Mouse (Mus musculus): ENCODE measurements around the gene BC049715. TPM values are rescaled to one million over a fixed set of nuclear protein-coding genes. Genes with fewer than 3 reads are reported as not detected.

BC049715 gene
- polyA plus RNA-seq, 1 experiment: 1.0 TPM

GRCm38 (mm10) chr6:136808631-136809046 lies 18.8 kb upstream of the BC049715 start:
- peak overlapping the region; percentile 47 for H3K27ac ChIP-seq (ENCODE audit: insufficient read depth, low read length)
- TF ChIP-seq CTCF (IDR thresholded peaks at IDR 0.05; ENCODE audit: extremely low read depth, insufficient read depth, low read length) (no peak), POLR2A (IDR thresholded peaks at IDR 0.05; ENCODE audit: extremely low read depth, insufficient read depth, low read length) (no peak)
- no peaks in the 10 kb centered on the region for H3K4me1 ChIP-seq (ENCODE audit: control insufficient read depth, insufficient read depth, low read length)
- peak overlapping the region; percentile 84 for H3K4me3 ChIP-seq (ENCODE audit: insufficient read depth, low read length)

DNA sequence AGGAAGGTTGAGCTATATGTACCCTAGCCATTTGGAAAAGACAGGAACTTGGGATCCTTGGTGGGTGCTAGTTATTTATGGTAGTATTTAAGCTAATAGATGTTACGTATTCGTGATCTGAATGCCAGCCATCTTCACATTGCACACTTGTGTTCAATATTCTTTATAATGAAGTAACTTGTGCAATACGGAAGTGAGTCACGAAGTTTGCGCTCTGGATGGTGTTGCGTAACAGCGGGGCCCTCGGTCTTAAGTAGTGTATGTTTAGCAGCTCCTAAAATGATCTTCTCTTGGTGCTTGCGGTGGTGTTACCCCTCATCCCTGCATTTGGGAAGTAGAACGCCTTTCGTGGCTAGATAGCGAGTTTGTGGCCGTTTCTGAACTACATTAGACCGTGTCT lies 18.3 kb upstream of the BC049715 start:
- 0 out of 2 replicates have a peak overlapping the region, but pooled peaks have one; percentile 3 for H3K27ac ChIP-seq (ENCODE audit: insufficient read depth, low read length)
- no peaks in the 10 kb centered on the region for H3K4me1 ChIP-seq (ENCODE audit: control insufficient read depth, insufficient read depth, low read length)
- peak overlapping the region; percentile 84 for H3K4me3 ChIP-seq (ENCODE audit: insufficient read depth, low read length)
- TF ChIP-seq POLR2A (IDR thresholded peaks at IDR 0.05; ENCODE audit: extremely low read depth, insufficient read depth, low read length) (no peak), CTCF (IDR thresholded peaks at IDR 0.05; ENCODE audit: extremely low read depth, insufficient read depth, low read length) (no peak)

GRCm38 (mm10) chr6:136809673-136810072 lies 17.8 kb upstream of the BC049715 start:
- no peaks in the 10 kb centered on the region for H3K4me1 ChIP-seq (ENCODE audit: control insufficient read depth, insufficient read depth, low read length)
- no peak overlapping the region for H3K27ac ChIP-seq (ENCODE audit: insufficient read depth, low read length)
- no peak for TF ChIP-seq POLR2A (IDR thresholded peaks at IDR 0.05; ENCODE audit: extremely low read depth, insufficient read depth, low read length)
- no peak for TF ChIP-seq CTCF (IDR thresholded peaks at IDR 0.05; ENCODE audit: extremely low read depth, insufficient read depth, low read length)
- peak overlapping the region; percentile 84; the same call in 1 of the 2 replicates for H3K4me3 ChIP-seq (ENCODE audit: insufficient read depth, low read length)

- Histone ChIP-seq H3K4me3 (ENCODE audit: insufficient read depth, low read length) (no peak overlapping the region), H3K4me1 (ENCODE audit: control insufficient read depth, insufficient read depth, low read length) (peaks cover under 1% of the 10 kb centered on the region; the same call in 1 of the 2 replicates), H3K27ac (ENCODE audit: insufficient read depth, low read length) (no peak overlapping the region)
- TF ChIP-seq POLR2A (IDR thresholded peaks at IDR 0.05; ENCODE audit: extremely low read depth, insufficient read depth, low read length) (no peak), CTCF (IDR thresholded peaks at IDR 0.05; ENCODE audit: extremely low read depth, insufficient read depth, low read length) (no peak)
These were observed 16.2 kb upstream of the BC049715 start for GRCm38 (mm10) chr6:136811196-136811595.

DNA sequence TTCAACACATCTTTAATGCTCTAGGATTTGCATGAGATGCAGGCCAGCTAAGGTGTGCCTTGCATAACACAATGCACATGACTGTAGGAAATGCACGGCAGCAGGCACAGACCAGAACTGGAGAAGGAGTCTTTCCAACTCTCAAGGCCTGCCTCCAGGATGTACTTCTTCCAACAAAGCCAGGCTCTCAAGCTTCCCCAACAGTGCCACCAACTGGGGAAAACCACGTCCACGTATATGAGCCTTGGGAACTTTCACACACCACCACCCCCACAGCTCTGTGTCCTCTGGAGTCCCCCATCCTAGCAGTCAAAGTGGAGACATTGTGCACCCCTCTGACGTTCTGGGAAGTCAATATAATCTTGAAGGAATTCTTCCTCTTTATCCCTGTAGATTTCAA lies 14.3 kb upstream of the BC049715 start:
- no peak overlapping the region for H3K27ac ChIP-seq (ENCODE audit: insufficient read depth, low read length)
- TF ChIP-seq POLR2A (IDR thresholded peaks at IDR 0.05; ENCODE audit: extremely low read depth, insufficient read depth, low read length): no peak
- peak; percentile 36 for TF ChIP-seq CTCF (IDR thresholded peaks at IDR 0.05; ENCODE audit: extremely low read depth, insufficient read depth, low read length)
- no peak overlapping the region for H3K4me3 ChIP-seq (ENCODE audit: insufficient read depth, low read length)
- H3K4me1 ChIP-seq (ENCODE audit: control insufficient read depth, insufficient read depth, low read length): peaks cover 3% of the 10 kb centered on the region; the same call in 1 of the 2 replicates

DNA sequence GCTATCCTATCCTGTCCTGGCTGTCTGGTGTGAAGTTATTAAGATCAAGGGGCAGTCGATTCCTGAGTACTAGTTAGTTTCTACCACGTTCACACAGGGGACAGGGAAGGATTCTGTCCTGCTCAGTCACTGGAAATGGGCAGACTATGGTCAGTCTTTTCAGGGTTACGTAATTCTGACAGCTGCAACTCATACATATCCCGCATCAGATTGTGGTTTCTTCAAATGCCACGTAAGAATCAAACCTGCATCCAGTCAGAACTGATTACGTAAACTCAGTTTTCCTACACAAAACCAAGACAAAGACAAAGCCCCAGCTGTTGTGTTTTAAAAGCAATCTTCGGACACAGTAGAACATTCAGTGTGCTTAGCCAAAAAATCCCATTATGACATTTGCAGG lies 12.0 kb upstream of the BC049715 start:
- Histone ChIP-seq H3K4me1 (ENCODE audit: control insufficient read depth, insufficient read depth, low read length) (peaks cover 5% of the 10 kb centered on the region), H3K27ac (ENCODE audit: insufficient read depth, low read length) (no peak overlapping the region; the same call in 1 of the 2 replicates), H3K4me3 (ENCODE audit: insufficient read depth, low read length) (no peak overlapping the region)
- no peak for TF ChIP-seq CTCF (IDR thresholded peaks at IDR 0.05; ENCODE audit: extremely low read depth, insufficient read depth, low read length)
- TF ChIP-seq POLR2A (IDR thresholded peaks at IDR 0.05; ENCODE audit: extremely low read depth, insufficient read depth, low read length): no peak

- Histone ChIP-seq H3K4me1 (ENCODE audit: control insufficient read depth, insufficient read depth, low read length) (peaks cover 5% of the 10 kb centered on the region), H3K4me3 (ENCODE audit: insufficient read depth, low read length) (no peak overlapping the region), H3K27ac (ENCODE audit: insufficient read depth, low read length) (peak overlapping the region; percentile 90)
- TF ChIP-seq CTCF (IDR thresholded peaks at IDR 0.05; ENCODE audit: extremely low read depth, insufficient read depth, low read length) (no peak), POLR2A (IDR thresholded peaks at IDR 0.05; ENCODE audit: extremely low read depth, insufficient read depth, low read length) (no peak)
These were observed 10.6 kb upstream of the BC049715 start for GRCm38 (mm10) chr6:136816826-136817225.

DNA sequence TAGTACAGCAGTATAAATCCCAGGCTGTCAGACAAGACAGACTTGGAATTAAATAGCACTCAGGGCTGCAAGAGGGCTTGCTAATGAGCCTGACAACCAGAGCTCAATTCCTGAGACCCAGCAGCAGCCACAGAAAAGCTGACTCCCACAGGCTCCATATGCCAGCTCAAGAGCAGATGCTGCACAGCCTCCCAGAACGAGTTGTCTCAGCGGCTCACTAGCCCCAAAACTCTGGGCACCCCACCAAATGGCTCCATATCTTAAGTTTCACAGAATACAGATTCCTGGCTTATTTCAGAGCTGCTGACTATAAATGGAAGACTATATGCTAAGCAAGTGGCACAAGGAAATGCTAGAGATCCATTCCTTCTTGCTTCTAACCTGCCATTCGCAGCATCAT lies 9.9 kb upstream of the BC049715 start:
- H3K27ac ChIP-seq (ENCODE audit: insufficient read depth, low read length): peak overlapping the region; percentile 70; the same call in 1 of the 2 replicates

GRCm38 (mm10) chr6:136820381-136820780 lies 7.0 kb upstream of the BC049715 start:
- TF ChIP-seq CTCF (IDR thresholded peaks at IDR 0.05; ENCODE audit: extremely low read depth, insufficient read depth, low read length) (no peak), POLR2A (IDR thresholded peaks at IDR 0.05; ENCODE audit: extremely low read depth, insufficient read depth, low read length) (no peak)
- Histone ChIP-seq H3K27ac (ENCODE audit: insufficient read depth, low read length) (no peak overlapping the region), H3K4me3 (ENCODE audit: insufficient read depth, low read length) (no peak overlapping the region), H3K4me1 (ENCODE audit: control insufficient read depth, insufficient read depth, low read length) (peaks cover 5% of the 10 kb centered on the region)

More for the DNA sequence above, 9.9 kb upstream of the BC049715 start:
- Histone ChIP-seq H3K4me3 (ENCODE audit: insufficient read depth, low read length) (no peak overlapping the region), H3K4me1 (ENCODE audit: control insufficient read depth, insufficient read depth, low read length) (peaks cover 5% of the 10 kb centered on the region)
- TF ChIP-seq CTCF (IDR thresholded peaks at IDR 0.05; ENCODE audit: extremely low read depth, insufficient read depth, low read length) (no peak), POLR2A (IDR thresholded peaks at IDR 0.05; ENCODE audit: extremely low read depth, insufficient read depth, low read length) (no peak; the same call in 1 of the 2 replicates)

GRCm38 (mm10) chr6:136821086-136821485 lies 6.3 kb upstream of the BC049715 start:
- TF ChIP-seq CTCF (IDR thresholded peaks at IDR 0.05; ENCODE audit: extremely low read depth, insufficient read depth, low read length) (no peak), POLR2A (IDR thresholded peaks at IDR 0.05; ENCODE audit: extremely low read depth, insufficient read depth, low read length) (no peak)
- Histone ChIP-seq H3K4me1 (ENCODE audit: control insufficient read depth, insufficient read depth, low read length) (peaks cover 5% of the 10 kb centered on the region), H3K4me3 (ENCODE audit: insufficient read depth, low read length) (no peak overlapping the region), H3K27ac (ENCODE audit: insufficient read depth, low read length) (no peak overlapping the region)

All from cortical plate, adult 2 months (tissue).